In genomic region chr13:30843049-30843448, GRCm38 (mm10) we compare ENCODE assay signal across 16 mouse cellular contexts.
"Had no signal": no experiment of that assay in that cellular context is flagged by ENCODE, and none has a peak within 500 bp of the region (broad histone marks: within the 10 kb centered on the region; RNA-seq: fewer than 3 reads in every experiment).

No protein-coding gene starts in this region.

- DNase-seq: kidney, adult 9 months; kidney, postnatal 25 days; layer of hippocampus, postnatal 36 days; liver, postnatal 0 days; lung, embryonic 14.5 days; thymus, adult 18-20 months; thymus, postnatal 36 days had no signal

- H3K4me2 ChIP-seq: liver, embryonic 11.5 days; lung, embryonic 14.5 days; midbrain, embryonic 12.5 days; midbrain, embryonic 15.5 days; neural tube, embryonic 13.5 days had no signal

- H3K9ac ChIP-seq: liver, embryonic 14.5 days; liver, postnatal 0 days; lung, embryonic 14.5 days; midbrain, embryonic 12.5 days; midbrain, embryonic 15.5 days; neural tube, embryonic 13.5 days had no signal

- H3K4me1 ChIP-seq: midbrain, embryonic 12.5 days; midbrain, embryonic 15.5 days; neural tube, embryonic 13.5 days had no signal

- H3K9me3 ChIP-seq: midbrain, embryonic 12.5 days; midbrain, embryonic 15.5 days; neural tube, embryonic 13.5 days had no signal

- H3K27me3 ChIP-seq: midbrain, embryonic 12.5 days; midbrain, embryonic 15.5 days; neural tube, embryonic 13.5 days had no signal

- ATAC-seq: liver, postnatal 0 days; lung, postnatal 0 days; midbrain, embryonic 15.5 days had no signal

- H3K27ac ChIP-seq: kidney, postnatal 0 days; left cerebral cortex, adult 2 months; liver, embryonic 14.5 days; macrophage; midbrain, embryonic 12.5 days; midbrain, embryonic 15.5 days; neural tube, embryonic 13.5 days had no signal

- H3K4me3 ChIP-seq: left cerebral cortex, adult 2 months; midbrain, embryonic 12.5 days; midbrain, embryonic 15.5 days; neural tube, embryonic 13.5 days had no signal
